ENCODE assay signal across 28 mouse cellular contexts in the genomic region with DNA sequence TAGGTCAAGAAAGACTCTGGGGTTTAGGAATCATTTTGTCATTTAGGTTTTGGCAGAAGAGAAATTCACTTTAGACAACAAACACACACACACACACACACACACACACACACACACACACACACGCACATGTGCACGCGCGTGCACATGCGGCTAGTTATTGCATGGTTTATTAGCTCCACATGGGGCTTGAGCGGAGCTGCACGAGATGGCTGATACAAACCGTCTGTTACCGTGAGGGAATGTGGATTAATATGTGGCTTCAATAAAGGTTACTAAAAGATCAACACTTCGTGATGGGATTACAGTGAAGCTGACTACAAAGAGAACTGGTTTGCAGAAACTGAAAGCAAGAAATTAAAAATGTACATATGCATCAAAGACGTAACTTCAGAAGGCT.
DNase-seq lines count a peak whose midpoint lies in the region; ATAC-seq and TF ChIP-seq lines count a peak whose summit lies in the region.
"Had no signal": no experiment of that assay in that cellular context is flagged by ENCODE, and none has a peak within 500 bp of the region (broad histone marks: within the 10 kb centered on the region; RNA-seq: fewer than 3 reads in every experiment).

No protein-coding gene starts in this region.

- DNase-seq in lung, postnatal 10 days = no peak
- DNase-seq in embryonic facial prominence, embryonic 14.5 days (ENCODE audit: low spot score) = peak; percentile 73
- no peak for DNase-seq in stomach, postnatal 0 days (ENCODE audit: low spot score)
- no peak for DNase-seq in liver, embryonic 11.5 days (ENCODE audit: low spot score)
- DNase-seq in ovary, adult 18-20 months (ENCODE audit: low spot score) = no peak
- DNase-seq: adrenal gland, postnatal 14 days; cerebellum, adult 11 months; cerebellum, postnatal 10 days; gastrocnemius, postnatal 14 days; heart, postnatal 36 days; kidney, adult 18-20 months; kidney, postnatal 25 days; midbrain, embryonic 14.5 days; right cerebral cortex, postnatal 25 days; spleen, adult 18-20 months; thymus, postnatal 25 days had no signal

- TF ChIP-seq CTCF in stomach, postnatal 0 days (IDR thresholded peaks at IDR 0.05; ENCODE audit: low read depth) = no peak

- peaks cover 42% of the 10 kb centered on the region for H3K4me1 ChIP-seq in lung, embryonic 15.5 days
- H3K4me1 ChIP-seq in embryonic facial prominence, embryonic 14.5 days (ENCODE audit: control insufficient read depth, insufficient read depth, low read length) = peaks cover 33% of the 10 kb centered on the region
- H3K4me1 ChIP-seq in limb, embryonic 13.5 days = peaks cover 40% of the 10 kb centered on the region
- H3K4me1 ChIP-seq in stomach, postnatal 0 days (replicated peaks; ENCODE audit: control insufficient read depth, insufficient read depth) = peaks cover 2% of the 10 kb centered on the region; the same call in 1 of the 2 replicates
- peaks cover 6% of the 10 kb centered on the region for H3K4me1 ChIP-seq in liver, embryonic 11.5 days (replicated peaks; ENCODE audit: control insufficient read depth, insufficient read depth, low read length)
- H3K4me1 ChIP-seq: forebrain, embryonic 13.5 days had no signal

- ATAC-seq in lung, embryonic 15.5 days (ENCODE audit: borderline replicate concordance, extremely low read depth, low FRiP score, low TSS enrichment) = no peak
- no peak for ATAC-seq in embryonic facial prominence, embryonic 14.5 days (ENCODE audit: low read depth)
- no peak for ATAC-seq in limb, embryonic 13.5 days (ENCODE audit: low FRiP score, low read depth)
- no peak for ATAC-seq in stomach, postnatal 0 days (ENCODE audit: low FRiP score, low TSS enrichment)
- ATAC-seq in liver, embryonic 11.5 days (replicated peaks; ENCODE audit: low FRiP score) = no peak
- ATAC-seq in activated CD4-positive, CD25-positive, alpha-beta regulatory T cell, adult 4 months = no peak
- ATAC-seq: forebrain, embryonic 13.5 days; Patski had no signal

- H3K36me3 ChIP-seq in lung, embryonic 15.5 days = no peaks in the 10 kb centered on the region
- no peaks in the 10 kb centered on the region for H3K36me3 ChIP-seq in embryonic facial prominence, embryonic 14.5 days (ENCODE audit: control insufficient read depth, insufficient read depth, low read length)
- no peaks in the 10 kb centered on the region for H3K36me3 ChIP-seq in limb, embryonic 13.5 days
- no peaks in the 10 kb centered on the region for H3K36me3 ChIP-seq in stomach, postnatal 0 days (ENCODE audit: control insufficient read depth, insufficient read depth, low read length)
- no peaks in the 10 kb centered on the region for H3K36me3 ChIP-seq in liver, embryonic 11.5 days (ENCODE audit: control insufficient read depth, insufficient read depth, low read length)
- H3K36me3 ChIP-seq: hindbrain, embryonic 12.5 days; kidney, embryonic 15.5 days; limb, embryonic 15.5 days had no signal

- no peak overlapping the region for H3K9ac ChIP-seq in lung, embryonic 15.5 days
- H3K9ac ChIP-seq in embryonic facial prominence, embryonic 14.5 days (ENCODE audit: low read depth, low read length) = no peak overlapping the region
- no peak overlapping the region for H3K9ac ChIP-seq in limb, embryonic 13.5 days
- no peak overlapping the region for H3K9ac ChIP-seq in stomach, postnatal 0 days (ENCODE audit: low read length)
- H3K9ac ChIP-seq in liver, embryonic 11.5 days (ENCODE audit: low read depth, low read length) = no peak overlapping the region
- H3K9ac ChIP-seq: forebrain, embryonic 13.5 days; hindbrain, embryonic 12.5 days; kidney, embryonic 15.5 days; limb, embryonic 15.5 days; liver, embryonic 14.5 days had no signal

- no peaks in the 10 kb centered on the region for H3K27me3 ChIP-seq in lung, embryonic 15.5 days
- H3K27me3 ChIP-seq in embryonic facial prominence, embryonic 14.5 days (replicated peaks; ENCODE audit: control insufficient read depth, insufficient read depth, low read length) = no peaks in the 10 kb centered on the region
- peaks cover 12% of the 10 kb centered on the region for H3K27me3 ChIP-seq in limb, embryonic 13.5 days
- H3K27me3 ChIP-seq in stomach, postnatal 0 days (ENCODE audit: control insufficient read depth, insufficient read depth, low read length) = no peaks in the 10 kb centered on the region
- H3K27me3 ChIP-seq in liver, embryonic 11.5 days (replicated peaks; ENCODE audit: control insufficient read depth, insufficient read depth, low read length) = no peaks in the 10 kb centered on the region
- H3K27me3 ChIP-seq: forebrain, embryonic 13.5 days; hindbrain, embryonic 12.5 days; kidney, embryonic 15.5 days; Patski had no signal

- H3K4me2 ChIP-seq in lung, embryonic 15.5 days = no peak overlapping the region
- no peak overlapping the region for H3K4me2 ChIP-seq in embryonic facial prominence, embryonic 14.5 days (ENCODE audit: low read depth, low read length)
- no peak overlapping the region for H3K4me2 ChIP-seq in limb, embryonic 13.5 days (replicated peaks)
- H3K4me2 ChIP-seq in stomach, postnatal 0 days (replicated peaks; ENCODE audit: low read depth) = no peak overlapping the region
- H3K4me2 ChIP-seq in liver, embryonic 11.5 days = no peak overlapping the region
- H3K4me2 ChIP-seq: forebrain, embryonic 13.5 days; heart, embryonic 11.5 days; hindbrain, embryonic 12.5 days; kidney, embryonic 15.5 days; limb, embryonic 15.5 days had no signal

- H3K9me3 ChIP-seq in lung, embryonic 15.5 days = no peaks in the 10 kb centered on the region
- no peaks in the 10 kb centered on the region for H3K9me3 ChIP-seq in embryonic facial prominence, embryonic 14.5 days (ENCODE audit: control insufficient read depth, low read length)
- no peaks in the 10 kb centered on the region for H3K9me3 ChIP-seq in limb, embryonic 13.5 days
- no peaks in the 10 kb centered on the region for H3K9me3 ChIP-seq in stomach, postnatal 0 days (ENCODE audit: control insufficient read depth, low read length)
- no peaks in the 10 kb centered on the region for H3K9me3 ChIP-seq in liver, embryonic 11.5 days (ENCODE audit: control insufficient read depth, low read length)
- H3K9me3 ChIP-seq: forebrain, embryonic 13.5 days; hindbrain, embryonic 12.5 days; kidney, embryonic 15.5 days; limb, embryonic 15.5 days had no signal

- no peak overlapping the region for H3K4me3 ChIP-seq in lung, embryonic 15.5 days
- H3K4me3 ChIP-seq in embryonic facial prominence, embryonic 14.5 days (ENCODE audit: low read depth, low read length) = no peak overlapping the region
- H3K4me3 ChIP-seq in limb, embryonic 13.5 days = no peak overlapping the region
- H3K4me3 ChIP-seq in stomach, postnatal 0 days (ENCODE audit: low read depth, low read length) = no peak overlapping the region
- no peak overlapping the region for H3K4me3 ChIP-seq in liver, embryonic 11.5 days (ENCODE audit: low read depth, low read length)
- H3K4me3 ChIP-seq: erythroblast, embryonic 14.5 days; forebrain, embryonic 13.5 days; hindbrain, embryonic 12.5 days; kidney, embryonic 15.5 days; left cerebral cortex, adult 2 months; limb, embryonic 15.5 days had no signal

- no peak for TF ChIP-seq EP300 in stomach, postnatal 0 days (optimal IDR thresholded peaks at IDR 0.05)

- WGBS in lung, embryonic 15.5 days = 54% methylated on average over 11 of the region's 11 CpGs
- WGBS in embryonic facial prominence, embryonic 14.5 days = 56% methylated on average over 11 of the region's 11 CpGs
- 29% methylated on average over 11 of the region's 11 CpGs for WGBS in limb, embryonic 13.5 days
- 48% methylated on average over 11 of the region's 11 CpGs for WGBS in stomach, postnatal 0 days
- WGBS in liver, embryonic 11.5 days = 84% methylated on average over 11 of the region's 11 CpGs

- peak overlapping the region; percentile 75 for H3K27ac ChIP-seq in lung, embryonic 15.5 days
- H3K27ac ChIP-seq in embryonic facial prominence, embryonic 14.5 days (replicated peaks; ENCODE audit: low read depth, low read length) = peak overlapping the region; percentile 75
- peak overlapping the region; percentile 65; the same call in 1 of the 2 replicates for H3K27ac ChIP-seq in limb, embryonic 13.5 days
- H3K27ac ChIP-seq in stomach, postnatal 0 days (replicated peaks) = 0 out of 2 replicates have a peak overlapping the region, but pooled peaks have one; percentile 13
- no peak overlapping the region for H3K27ac ChIP-seq in liver, embryonic 11.5 days (ENCODE audit: low read depth, low read length)
- H3K27ac ChIP-seq: forebrain, embryonic 13.5 days; hindbrain, embryonic 12.5 days; kidney, embryonic 15.5 days; left cerebral cortex, adult 2 months; liver, embryonic 14.5 days had no signal
